In genomic region chr8:28125021-28125420, GRCm38 (mm10) we compare ENCODE assay signal across 16 mouse cellular contexts.
"Had no signal": no experiment of that assay in that cellular context is flagged by ENCODE, and none has a peak within 500 bp of the region (broad histone marks: within the 10 kb centered on the region; RNA-seq: fewer than 3 reads in every experiment).

No protein-coding gene starts in this region.

- ATAC-seq: liver, postnatal 0 days; lung, postnatal 0 days; midbrain, embryonic 16.5 days had no signal

- H3K27ac ChIP-seq: kidney, postnatal 0 days; layer of hippocampus, adult 2 months; limb, embryonic 12.5 days; limb, embryonic 15.5 days; liver, embryonic 14.5 days; macrophage; midbrain, embryonic 12.5 days had no signal

- H3K4me3 ChIP-seq: layer of hippocampus, adult 2 months; limb, embryonic 12.5 days; limb, embryonic 15.5 days; midbrain, embryonic 12.5 days had no signal

- H3K9ac ChIP-seq: limb, embryonic 12.5 days; limb, embryonic 15.5 days; liver, embryonic 14.5 days; liver, postnatal 0 days; lung, embryonic 14.5 days; midbrain, embryonic 12.5 days had no signal

- H3K4me1 ChIP-seq: limb, embryonic 12.5 days; limb, embryonic 15.5 days; midbrain, embryonic 12.5 days had no signal

- H3K36me3 ChIP-seq: limb, embryonic 12.5 days; limb, embryonic 15.5 days; midbrain, embryonic 12.5 days had no signal

- H3K27me3 ChIP-seq: limb, embryonic 12.5 days; limb, embryonic 15.5 days; midbrain, embryonic 12.5 days had no signal

- H3K9me3 ChIP-seq: limb, embryonic 12.5 days; limb, embryonic 15.5 days; midbrain, embryonic 12.5 days had no signal

- DNase-seq: kidney, postnatal 25 days; layer of hippocampus, adult 9-11 months; liver, postnatal 0 days; lung, embryonic 14.5 days; thymus, adult 18-20 months; thymus, postnatal 36 days had no signal

- H3K4me2 ChIP-seq: limb, embryonic 12.5 days; limb, embryonic 15.5 days; liver, embryonic 11.5 days; lung, embryonic 14.5 days; midbrain, embryonic 12.5 days had no signal
